Mouse (Mus musculus) cerebellum, postnatal 4 days (tissue): Measurements from ENCODE around the gene Sox4.

ENCODE experiments used
- DNase-seq, 2 experiments: peaks; one replicate each; pipeline ENCODE4 v3.0.0; 2022; ENCODE audit warnings: low spot score in 2 of 2, mixed read lengths in 1 of 2

Sox4 gene

GRCm38 (mm10) chr13:28953581-28953991 is at the start of gene Sox4:
TSS of gene Sox4 (minus strand) at chr13:28953713.
- peak; percentile 89 to 97 for DNase-seq

GRCm38 (mm10) chr13:28991899-28992664 is 38.6 kb upstream of the Sox4 start:
- no peak for DNase-seq

- DNase-seq, result no peak
Measured at GRCm38 (mm10) chr13:28988751-28989703, 35.5 kb upstream of the Sox4 start.

DNA sequence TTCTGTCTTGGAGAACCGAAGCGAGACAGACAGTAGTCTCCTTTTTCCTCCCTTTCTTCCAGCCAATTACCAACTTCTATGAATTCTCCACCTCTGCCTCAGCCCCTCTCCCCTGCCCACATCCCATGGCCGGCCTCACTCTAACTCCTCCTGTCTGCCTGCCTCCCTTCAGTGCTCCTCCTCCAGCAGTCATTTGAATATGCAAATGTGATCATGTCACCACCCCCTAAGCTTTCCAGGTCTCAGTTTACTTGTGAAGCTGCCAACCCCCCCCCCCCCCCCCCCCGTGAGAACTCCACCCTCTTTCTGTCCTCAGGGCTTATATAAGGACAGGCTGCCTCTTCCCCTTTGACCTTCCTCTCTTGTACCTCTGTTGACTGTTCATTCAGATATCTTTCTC is 27.2 kb upstream of the Sox4 start:
- DNase-seq, result no peak

GRCm38 (mm10) chr13:28975011-28975410 is 21.5 kb upstream of the Sox4 start:
- DNase-seq, result no peak

DNA sequence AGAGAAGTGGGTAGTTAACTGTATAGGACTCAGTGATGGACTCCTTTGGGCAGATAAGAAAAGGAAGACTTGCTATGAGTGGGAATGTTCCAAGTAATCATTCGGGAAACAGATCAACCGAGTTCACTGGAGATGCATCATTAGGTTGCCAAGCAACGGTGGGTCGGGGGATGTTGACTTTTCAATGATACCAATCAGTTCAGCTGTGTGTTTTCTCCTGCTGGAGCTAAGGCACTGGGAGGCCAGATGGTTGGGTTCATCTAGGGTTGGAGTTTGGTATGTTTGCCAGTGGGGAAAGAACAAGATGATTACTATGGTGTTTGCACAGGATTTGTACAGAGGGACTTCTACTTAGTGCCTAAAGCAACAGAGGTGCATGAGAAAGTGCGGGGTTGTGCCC is 21.1 kb upstream of the Sox4 start:
- DNase-seq, result no peak

GRCm38 (mm10) chr13:28960916-28961315 is 7.4 kb upstream of the Sox4 start:
- no peak for DNase-seq

- peak; percentile 76 to 92 for DNase-seq
Measured at GRCm38 (mm10) chr13:28959458-28959978, 6.0 kb upstream of the Sox4 start.

GRCm38 (mm10) chr13:28959068-28959440 is 5.5 kb upstream of the Sox4 start:
- DNase-seq, result no peak

DNA sequence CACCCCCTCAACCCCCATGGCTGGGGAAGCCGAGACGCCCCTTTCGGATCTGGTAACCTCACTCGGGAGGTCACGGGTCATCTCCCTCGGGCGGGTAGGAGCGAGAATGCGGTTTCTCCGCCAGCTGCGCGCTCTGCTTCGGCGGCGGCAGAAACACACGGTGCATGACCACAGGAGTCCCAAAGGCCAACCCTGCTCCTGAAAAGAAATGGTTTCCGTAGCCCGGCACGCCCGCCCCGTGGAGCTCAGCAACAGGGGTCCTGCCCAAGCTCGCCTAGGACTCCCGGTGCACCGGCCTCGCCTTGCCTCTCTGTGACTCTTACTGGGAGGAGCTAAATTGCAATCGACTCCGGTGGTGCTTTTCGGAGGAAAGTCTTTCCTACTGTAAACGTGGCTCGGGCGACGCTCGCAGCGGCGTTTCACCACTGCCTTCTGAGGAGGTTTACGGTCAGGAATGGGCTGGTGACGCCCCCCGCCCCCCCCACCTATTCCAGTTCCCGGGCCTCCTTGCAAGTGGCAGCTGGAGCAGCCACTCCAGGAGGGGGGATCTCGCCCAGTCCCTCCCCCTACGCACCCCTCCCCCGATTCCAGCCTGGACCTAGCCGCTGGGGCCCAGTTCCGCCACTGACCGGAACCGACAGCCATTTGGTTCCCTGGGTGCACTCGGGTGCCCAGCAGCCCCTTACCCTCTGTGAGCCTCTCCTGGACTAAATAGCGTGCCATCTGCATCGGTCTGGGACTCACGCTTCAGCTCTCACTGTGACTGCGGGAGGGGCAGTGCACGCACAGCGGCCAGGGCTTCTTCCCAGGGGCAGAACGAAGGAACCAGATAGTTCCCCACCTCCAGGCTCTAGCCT is 4.9 kb upstream of the Sox4 start:
- peak; percentile 50 to 72 for DNase-seq

DNA sequence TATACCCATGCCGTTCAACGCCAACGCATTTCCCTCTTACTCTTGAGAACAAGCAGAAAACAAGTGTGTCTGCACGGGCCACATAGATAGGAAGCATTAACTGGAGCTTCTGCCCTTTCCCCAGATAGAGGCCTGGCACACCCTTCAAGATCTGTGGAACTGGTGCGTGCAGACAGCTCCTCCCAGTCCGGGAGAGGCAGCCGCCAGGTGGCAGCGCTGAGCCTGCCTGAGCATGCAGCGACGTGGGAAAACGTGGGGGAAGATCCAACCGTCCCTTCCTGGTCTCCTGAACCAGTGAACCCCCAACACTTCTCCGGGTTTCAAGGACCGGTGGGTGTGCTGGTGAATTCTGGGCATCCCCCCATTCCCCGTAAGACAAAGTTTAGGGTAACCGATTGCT is 4.3 kb upstream of the Sox4 start:
- peak; percentile 99 for DNase-seq

GRCm38 (mm10) chr13:28952576-28953571 is 639 bp downstream of the Sox4 start:
- peak; percentile 26 to 54 for DNase-seq

DNA sequence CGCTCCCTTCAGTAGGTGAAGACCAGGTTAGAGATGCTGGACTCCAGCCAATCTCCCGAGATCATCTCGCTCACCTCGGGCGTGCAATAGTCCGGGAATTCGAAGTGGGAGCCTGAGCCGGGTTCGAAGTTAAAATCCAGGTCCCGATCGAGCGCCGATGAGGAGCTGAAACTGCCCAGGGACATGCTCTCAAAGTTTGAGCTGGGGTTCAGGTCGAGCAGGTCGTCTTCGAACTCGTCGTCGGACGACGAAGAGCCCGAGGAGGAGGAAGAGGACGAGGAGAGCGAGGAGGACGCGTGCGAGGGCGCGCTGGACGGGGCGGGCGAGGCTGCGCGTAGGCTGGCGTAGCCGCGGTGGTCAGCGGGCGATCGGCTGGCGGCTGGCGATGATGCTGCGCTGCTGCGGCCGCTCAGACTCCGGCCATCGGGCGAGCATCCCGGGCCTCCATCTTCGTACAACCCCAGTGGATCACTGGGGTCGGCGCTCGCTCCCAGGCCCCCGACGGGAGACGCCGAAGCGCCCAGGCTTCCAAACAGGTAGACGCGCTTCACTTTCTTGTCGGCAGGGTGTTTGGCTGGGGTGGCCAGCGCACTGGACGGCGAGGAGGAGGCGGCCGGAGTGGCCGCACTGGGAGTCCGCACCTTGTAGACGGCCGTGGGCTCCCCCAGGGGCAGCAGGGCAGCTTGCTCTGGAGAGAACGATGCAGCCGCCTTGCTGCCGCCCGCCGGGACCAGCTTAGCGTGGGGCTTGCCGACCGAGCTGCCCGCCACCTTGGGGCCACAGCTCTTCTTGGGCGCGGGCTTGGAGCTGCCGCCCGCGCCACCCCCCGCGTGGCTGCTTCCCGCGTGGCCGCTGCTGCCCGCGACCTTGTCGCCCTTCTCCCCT is 1.6 kb downstream of the Sox4 start:
- DNase-seq, result peak; percentile 33 to 58

DNA sequence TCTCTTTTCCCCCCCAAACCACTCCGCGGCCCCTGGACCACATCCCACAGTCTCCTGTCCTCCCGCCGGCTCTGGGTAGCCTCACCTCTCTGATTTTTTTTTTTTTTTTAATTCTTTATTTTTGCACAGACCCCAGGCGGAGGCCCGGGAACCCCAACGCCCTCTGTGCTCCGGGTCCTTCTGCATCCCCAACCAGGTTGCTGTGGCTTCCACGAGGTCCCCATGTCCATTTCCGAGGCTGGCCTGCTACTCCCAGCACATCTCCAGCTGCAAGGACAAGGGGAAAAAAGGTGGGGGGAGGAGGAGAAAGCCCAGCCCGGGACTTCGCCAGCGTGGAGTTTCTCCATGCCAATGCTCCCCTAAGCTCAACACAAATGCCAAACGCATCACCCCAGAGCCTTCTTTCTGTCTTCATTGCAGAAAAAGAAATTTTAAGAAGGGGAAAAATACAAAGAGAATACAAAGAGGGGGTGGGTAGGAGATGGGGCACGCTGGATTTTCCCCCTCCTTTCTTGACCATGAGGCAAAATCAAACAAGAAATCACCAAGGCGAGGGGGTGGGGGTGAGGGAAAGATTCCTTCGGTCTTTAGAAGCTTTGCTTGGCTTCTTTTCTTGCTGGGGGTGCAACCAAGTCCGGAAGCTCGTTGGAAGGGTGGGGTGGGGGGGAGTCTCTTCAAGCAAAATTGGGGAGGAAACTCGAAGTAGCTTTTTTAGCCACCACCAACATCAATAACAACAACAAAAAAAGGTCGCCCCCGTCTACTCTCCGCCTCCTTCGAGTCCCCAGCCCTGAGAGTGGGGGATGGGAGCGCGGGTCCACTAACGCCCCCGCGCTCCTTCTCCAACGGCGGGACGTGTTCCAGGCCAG is 2.7 kb downstream of the Sox4 start:
- peak in 1 of 2 experiments; percentile 65 for DNase-seq

- DNase-seq, result no peak
Measured at GRCm38 (mm10) chr13:28950266-28950622, 3.3 kb downstream of the Sox4 start.

- no peak for DNase-seq
Measured at GRCm38 (mm10) chr13:28949279-28949915, 4.1 kb downstream of the Sox4 start.

DNA sequence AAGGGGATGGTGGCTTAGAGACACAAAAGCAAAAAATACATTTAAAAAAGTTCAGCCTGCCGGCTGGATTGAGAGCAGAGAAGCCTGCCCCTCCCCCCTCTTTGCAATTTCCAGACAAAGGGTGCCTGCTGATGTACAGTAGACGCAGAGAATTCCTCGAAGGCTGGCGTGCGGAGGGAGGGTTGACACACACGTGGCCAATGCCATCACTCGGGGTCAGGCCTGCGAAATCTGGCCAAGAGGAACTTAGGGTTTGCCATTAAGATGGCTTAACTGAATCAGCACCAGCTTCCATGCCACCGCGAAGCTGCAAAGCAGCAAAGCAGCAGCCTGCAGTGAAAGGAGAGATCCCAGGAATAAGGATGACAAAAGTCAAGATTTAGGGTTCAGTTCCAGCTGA is 5.0 kb downstream of the Sox4 start:
- DNase-seq, result peak in 1 of 2 experiments; percentile 52
